Mouse (Mus musculus) G1E (cell line): ENCODE data around the gene Hmgn3. TPM values are rescaled to one million over a fixed set of nuclear protein-coding genes. Genes with fewer than 3 reads are reported as not detected.

Experiments
- ATAC-seq: 2 replicates; pipeline ENCODE4 v1.8.0; 2016; ENCODE audit warnings: mild to moderate bottlenecking; ENCODE audit not compliant: insufficient number of reproducible peaks, poor library complexity, low FRiP score, severe bottlenecking; ENCODE audit errors: extremely low read depth
- DNase-seq: peaks from one replicate; pipeline ENCODE4 v3.0.0; 2012; ENCODE audit warnings: low spot score
- H3K27me3 ChIP-seq: 2 replicates; pipeline ENCODE4 v1.6.1; 2012; ENCODE audit warnings: mild to moderate bottlenecking, low read length, inconsistent platforms; ENCODE audit not compliant: insufficient read depth
- H3K36me3 ChIP-seq: replicated peaks from 2 replicates; pipeline ENCODE3; 2012; ENCODE audit warnings: mild to moderate bottlenecking, inconsistent platforms
- H3K4me1 ChIP-seq: 2 replicates; pipeline ENCODE4 v1.6.1; 2012; ENCODE audit warnings: low read depth, low read length, inconsistent platforms, mixed read lengths; ENCODE audit not compliant: insufficient read depth
- H3K4me3 ChIP-seq: 2 replicates; pipeline ENCODE4 v1.5.1; 2012; ENCODE audit warnings: low read depth, mild to moderate bottlenecking, inconsistent platforms, low read length, moderate library complexity, mixed read lengths
- H3K9me3 ChIP-seq: replicated peaks from 2 replicates; pipeline ENCODE4 v1.6.1; 2012; ENCODE audit warnings: inconsistent platforms
- CTCF ChIP-seq: IDR thresholded peaks from 2 replicates; pipeline ENCODE4 v1.5.1; 2012; ENCODE audit warnings: low read depth, low read length, inconsistent platforms, mixed read lengths
- GATA1 ChIP-seq: IDR thresholded peaks from 2 replicates; pipeline ENCODE4 v1.6.1; 2012; ENCODE audit warnings: borderline replicate concordance, low read length, inconsistent platforms, mixed read lengths
- GATA2 ChIP-seq: IDR thresholded peaks from 2 replicates; pipeline ENCODE4 v1.6.1; 2012; ENCODE audit warnings: low read depth, low read length, inconsistent platforms, borderline replicate concordance
- POLR2AphosphoS5 ChIP-seq: IDR thresholded peaks from 2 replicates; pipeline ENCODE4 v1.6.1; 2012; ENCODE audit warnings: low read depth, low read length, inconsistent platforms; ENCODE audit not compliant: insufficient replicate concordance
- TAL1 ChIP-seq: conservative IDR thresholded peaks from 2 replicates; pipeline ENCODE4 v1.6.1; 2012; ENCODE audit warnings: low read depth, low read length, inconsistent platforms, mixed read lengths
- polyA plus RNA-seq: library from polyadenylated mRNA; stranded (reverse); fragments of >175 nt; gene quantifications from 2 replicates; pipeline ENCODE4 v1.2.3, GENCODE M21; 2012
- total RNA-seq, 2 experiments: library from RNA; stranded (forward) in 1 of 2; stranded (reverse) in 1 of 2; fragments of 200-1000 nt in 1 of 2; fragments of >200 nt in 1 of 2; fragmentation: Nextera tagmentation in 1 of 2; gene quantifications; 2 replicates each; pipeline ENCODE4 v1.2.3; 2014 to 2017

The Hmgn3 gene
- total and polyA plus RNA-seq, 3 experiments, result 0.16 TPM; not detected in 2

GRCm38 (mm10) chr9:83083790-83084469 lies 62.6 kb downstream of the Hmgn3 start:
- no peak for ATAC-seq
- Histone ChIP-seq H3K4me3 (no peak overlapping the region), H3K9me3 (0 out of 2 replicates have a peak, but pooled peaks cover 2% of the 10 kb centered on the region), H3K36me3 (no peaks in the 10 kb centered on the region), H3K4me1 (no peaks in the 10 kb centered on the region), H3K27me3 (no peaks in the 10 kb centered on the region)
- TF ChIP-seq CTCF (no peak), POLR2AphosphoS5 (no peak), GATA1 (no peak), GATA2 (no peak), TAL1 (no peak)
- DNase-seq, result no peak

DNA sequence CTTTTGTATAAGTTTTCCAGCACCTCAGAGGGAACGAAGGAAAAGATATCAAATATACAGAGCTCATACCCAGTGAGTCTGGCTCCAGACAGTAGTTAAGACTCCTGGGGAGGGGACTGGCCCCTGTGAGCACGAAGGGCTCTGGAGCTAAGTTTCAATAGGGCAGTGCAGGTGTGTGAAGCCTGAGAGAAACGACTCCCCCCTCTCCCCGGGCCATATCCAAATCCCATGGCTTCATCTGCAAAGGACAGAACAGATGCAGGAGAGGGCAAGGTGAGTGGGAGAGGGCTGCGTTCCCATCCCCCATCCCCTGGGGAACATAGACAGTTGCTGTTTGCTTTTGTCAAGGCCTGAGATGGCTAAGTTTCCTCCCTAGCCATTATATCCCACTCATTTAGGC lies 63.4 kb downstream of the Hmgn3 start:
- Histone ChIP-seq H3K4me3 (no peak overlapping the region), H3K4me1 (no peaks in the 10 kb centered on the region), H3K9me3 (0 out of 2 replicates have a peak, but pooled peaks cover 2% of the 10 kb centered on the region), H3K27me3 (no peaks in the 10 kb centered on the region), H3K36me3 (no peaks in the 10 kb centered on the region)
- DNase-seq, result no peak
- ATAC-seq, result no peak
- TF ChIP-seq GATA1 (no peak), CTCF (no peak), GATA2 (no peak), TAL1 (no peak), POLR2AphosphoS5 (no peak)

- ATAC-seq, result no peak
- no peak for DNase-seq
- Histone ChIP-seq H3K27me3 (no peaks in the 10 kb centered on the region), H3K36me3 (no peaks in the 10 kb centered on the region), H3K9me3 (0 out of 2 replicates have a peak, but pooled peaks cover 2% of the 10 kb centered on the region), H3K4me1 (no peaks in the 10 kb centered on the region), H3K4me3 (no peak overlapping the region)
- no peak for TF ChIP-seq POLR2AphosphoS5
- no peak for TF ChIP-seq GATA2
- TF ChIP-seq CTCF, result no peak
- no peak for TF ChIP-seq GATA1
- no peak for TF ChIP-seq TAL1
These were observed 64.2 kb downstream of the Hmgn3 start for GRCm38 (mm10) chr9:83082296-83082695.

DNA sequence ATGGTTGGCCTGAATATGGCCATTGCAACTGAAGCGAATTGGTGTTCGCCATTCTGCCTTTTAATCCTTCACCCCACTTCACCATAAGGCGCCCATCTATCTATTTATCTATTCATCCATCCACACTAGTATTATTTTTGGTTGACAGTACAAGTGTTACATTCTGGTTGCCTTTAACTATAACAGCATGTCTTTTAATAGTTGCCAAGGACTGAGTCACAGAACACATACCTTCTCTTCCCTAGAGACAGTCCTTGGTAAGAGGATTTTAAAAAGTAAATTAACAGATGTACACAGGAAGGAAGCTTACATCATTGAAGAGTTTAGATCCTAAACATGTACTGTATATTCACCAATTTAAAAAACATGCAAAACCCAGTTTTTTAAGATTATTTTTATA lies 66.8 kb downstream of the Hmgn3 start:
- DNase-seq (no peak), ATAC-seq (no peak)
- Histone ChIP-seq H3K36me3 (no peaks in the 10 kb centered on the region), H3K27me3 (no peaks in the 10 kb centered on the region), H3K4me1 (no peaks in the 10 kb centered on the region), H3K9me3 (no peaks in the 10 kb centered on the region), H3K4me3 (no peak overlapping the region)
- TF ChIP-seq GATA1 (no peak), TAL1 (no peak), GATA2 (no peak), POLR2AphosphoS5 (no peak), CTCF (no peak)

DNA sequence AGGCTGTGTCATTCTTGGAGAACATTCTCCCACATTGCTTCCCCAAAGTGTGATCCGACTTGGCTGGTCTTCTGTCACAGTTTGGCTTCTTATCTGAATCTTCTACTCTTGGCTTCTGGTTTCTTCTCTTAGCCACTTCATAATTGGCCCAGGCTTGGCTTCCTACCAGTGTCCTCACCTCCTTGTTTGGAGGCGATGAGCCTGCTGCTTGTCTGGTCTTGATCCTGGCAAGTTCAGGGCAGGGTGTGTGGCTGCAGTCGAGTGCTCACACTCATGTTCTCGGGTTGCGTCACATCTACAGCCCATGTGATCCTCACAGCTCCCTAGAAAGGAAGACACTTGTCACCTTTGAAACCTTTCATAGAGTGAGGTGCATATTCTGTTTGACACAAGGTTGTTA lies 78.2 kb downstream of the Hmgn3 start:
- Histone ChIP-seq H3K4me3 (no peak overlapping the region), H3K4me1 (no peaks in the 10 kb centered on the region), H3K9me3 (no peaks in the 10 kb centered on the region), H3K27me3 (peaks cover 3% of the 10 kb centered on the region; the same call in 1 of the 2 replicates), H3K36me3 (no peaks in the 10 kb centered on the region)
- ATAC-seq (no peak), DNase-seq (no peak)
- TF ChIP-seq CTCF (no peak), POLR2AphosphoS5 (no peak), TAL1 (no peak), GATA1 (no peak), GATA2 (no peak)

GRCm38 (mm10) chr9:83061289-83061688 lies 85.2 kb downstream of the Hmgn3 start:
- Histone ChIP-seq H3K4me1 (no peaks in the 10 kb centered on the region), H3K36me3 (no peaks in the 10 kb centered on the region), H3K27me3 (peaks cover 6% of the 10 kb centered on the region), H3K9me3 (no peaks in the 10 kb centered on the region), H3K4me3 (no peak overlapping the region)
- DNase-seq, result no peak
- TF ChIP-seq CTCF (no peak), TAL1 (no peak), POLR2AphosphoS5 (no peak), GATA1 (no peak), GATA2 (no peak)
- no peak for ATAC-seq

Other genes starting within 250 kb of the Hmgn3 start
- 162 and 176 TPM in 2 replicates for gene Phip, start 171.2 kb downstream of the Hmgn3 start, total RNA-seq (2014; fragmentation: Nextera tagmentation)
- 121 and 140 TPM in 2 replicates for gene Phip, start 171.2 kb downstream of the Hmgn3 start, total RNA-seq (2017)
- 5.5 and 6.7 TPM in 2 replicates for gene Phip, start 171.2 kb downstream of the Hmgn3 start, polyA plus RNA-seq